ENCODE assay signal across 20 mouse cellular contexts in the genomic region with DNA sequence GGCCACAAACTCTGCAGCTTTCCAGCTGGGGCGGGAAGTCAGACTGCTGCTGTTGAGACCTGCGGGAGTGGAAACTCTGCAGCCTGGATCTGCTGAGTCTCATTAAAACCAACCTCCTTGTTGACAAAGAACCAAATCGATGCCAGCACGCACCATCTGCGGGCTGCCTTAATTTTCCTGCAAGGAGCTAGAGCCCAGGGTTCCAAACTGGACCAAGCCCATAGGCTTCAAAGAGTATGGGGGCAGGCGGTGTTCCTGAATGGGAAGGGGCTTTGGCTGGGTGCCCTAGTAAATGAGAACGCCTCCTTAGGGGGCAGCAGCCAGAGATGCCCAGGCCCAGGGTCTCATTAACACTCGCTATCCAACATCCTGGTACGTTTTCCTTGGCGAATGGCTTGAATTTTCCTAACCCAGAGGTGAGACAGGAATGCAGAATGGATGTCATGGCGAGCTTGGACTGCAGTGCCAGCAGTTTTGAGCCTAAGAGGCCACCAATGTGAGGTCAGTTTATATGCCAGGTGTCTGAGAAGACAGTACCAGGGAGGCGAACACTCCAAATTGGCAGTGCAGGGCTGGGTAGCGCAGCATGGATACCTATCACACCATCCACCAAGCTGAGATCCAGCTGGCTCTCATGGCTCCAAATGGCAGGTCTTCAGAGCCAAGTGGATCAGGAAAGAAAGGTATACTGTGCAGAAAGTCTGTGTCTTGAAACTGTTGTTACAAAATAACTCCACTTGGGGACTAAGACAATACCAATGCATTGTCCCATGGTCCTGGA. TPM values are rescaled to one million over a fixed set of nuclear protein-coding genes. Genes with fewer than 3 reads are reported as not detected.
A peak's percentile ranks its signal among the peaks of the same experiment; 100 is the strongest.
DNase-seq lines count a peak whose midpoint lies in the region; ATAC-seq lines count a peak whose summit lies in the region.
"Had no signal": no experiment of that assay in that cellular context is flagged by ENCODE, and none has a peak within 500 bp of the region (broad histone marks: within the 10 kb centered on the region; RNA-seq: fewer than 3 reads in every experiment).

No protein-coding gene starts in this region.

- H3K36me3 ChIP-seq in forebrain, embryonic 14.5 days (ENCODE audit: control insufficient read depth, insufficient read depth, low read length): no peaks in the 10 kb centered on the region
- H3K36me3 ChIP-seq in forebrain, embryonic 12.5 days (replicated peaks): no peaks in the 10 kb centered on the region
- no peaks in the 10 kb centered on the region for H3K36me3 ChIP-seq in embryonic facial prominence, embryonic 15.5 days
- H3K36me3 ChIP-seq: heart, embryonic 10.5 days; hindbrain, embryonic 13.5 days; midbrain, embryonic 12.5 days; neural tube, embryonic 13.5 days had no signal

- DNase-seq in forebrain, embryonic 14.5 days (ENCODE audit: low spot score): peak; percentile 68
- peak; percentile 43 for DNase-seq in adipocyte (ENCODE audit: low spot score)
- DNase-seq in brain, adult 2 months (ENCODE audit: low read depth, low spot score): peak; percentile 27
- no peak for DNase-seq in T-cell, adult 2 months (ENCODE audit: low spot score)
- DNase-seq in spleen, postnatal 4 days (ENCODE audit: low spot score in 2 of 2): no peak
- DNase-seq: adrenal gland, adult 8-10 months; heart, postnatal 10 days; kidney, adult 2 months; kidney, postnatal 10 days; liver; right cerebral cortex, adult 18-20 months; thymus, postnatal 25 days had no signal

- H3K4me1 ChIP-seq in forebrain, embryonic 14.5 days (ENCODE audit: control insufficient read depth, insufficient read depth, low read length): peaks cover 6% of the 10 kb centered on the region
- H3K4me1 ChIP-seq in forebrain, embryonic 12.5 days: no peaks in the 10 kb centered on the region
- peaks cover 33% of the 10 kb centered on the region for H3K4me1 ChIP-seq in embryonic facial prominence, embryonic 15.5 days
- H3K4me1 ChIP-seq: hindbrain, embryonic 13.5 days; midbrain, embryonic 12.5 days; neural tube, embryonic 13.5 days had no signal

- H3K27me3 ChIP-seq in forebrain, embryonic 14.5 days (replicated peaks; ENCODE audit: control insufficient read depth, insufficient read depth, low read length): no peaks in the 10 kb centered on the region
- H3K27me3 ChIP-seq in forebrain, embryonic 12.5 days: no peaks in the 10 kb centered on the region
- H3K27me3 ChIP-seq in embryonic facial prominence, embryonic 15.5 days: no peaks in the 10 kb centered on the region
- H3K27me3 ChIP-seq: neural tube, embryonic 13.5 days had no signal

- WGBS in forebrain, embryonic 14.5 days: 58% methylated on average over 13 of the region's 13 CpGs
- WGBS in forebrain, embryonic 12.5 days: 82% methylated on average over 13 of the region's 13 CpGs
- 65% methylated on average over 13 of the region's 13 CpGs for WGBS in embryonic facial prominence, embryonic 15.5 days

- no peak overlapping the region for H3K9ac ChIP-seq in forebrain, embryonic 14.5 days (ENCODE audit: low read length)
- H3K9ac ChIP-seq in forebrain, embryonic 12.5 days: no peak overlapping the region
- no peak overlapping the region for H3K9ac ChIP-seq in embryonic facial prominence, embryonic 15.5 days
- H3K9ac ChIP-seq: hindbrain, embryonic 13.5 days; midbrain, embryonic 12.5 days; neural tube, embryonic 13.5 days had no signal

- ATAC-seq in forebrain, embryonic 14.5 days: peak; percentile 34; the same call in 1 of the 2 replicates
- no peak for ATAC-seq in forebrain, embryonic 12.5 days (ENCODE audit: low FRiP score)
- ATAC-seq in embryonic facial prominence, embryonic 15.5 days (ENCODE audit: insufficient number of reproducible peaks, low FRiP score, low TSS enrichment, low read depth): no peak
- ATAC-seq: inflammation-experienced regulatory T-cells, adult 6 months; lung, postnatal 0 days had no signal

- H3K4me3 ChIP-seq in forebrain, embryonic 14.5 days (ENCODE audit: low read depth, low read length): no peak overlapping the region
- H3K4me3 ChIP-seq in forebrain, embryonic 12.5 days (replicated peaks): no peak overlapping the region
- no peak overlapping the region for H3K4me3 ChIP-seq in embryonic facial prominence, embryonic 15.5 days (replicated peaks)
- H3K4me3 ChIP-seq: heart, embryonic 10.5 days; hindbrain, embryonic 13.5 days; midbrain, embryonic 12.5 days; neural tube, embryonic 13.5 days had no signal

- no peak overlapping the region for H3K4me2 ChIP-seq in forebrain, embryonic 14.5 days (ENCODE audit: low read length)
- H3K4me2 ChIP-seq in forebrain, embryonic 12.5 days: no peak overlapping the region
- H3K4me2 ChIP-seq in embryonic facial prominence, embryonic 15.5 days (replicated peaks): no peak overlapping the region
- H3K4me2 ChIP-seq: hindbrain, embryonic 13.5 days; midbrain, embryonic 12.5 days; neural tube, embryonic 13.5 days had no signal

- H3K27ac ChIP-seq in forebrain, embryonic 14.5 days (ENCODE audit: low read depth, low read length): peak overlapping the region; percentile 29; the same call in 1 of the 2 replicates
- no peak overlapping the region for H3K27ac ChIP-seq in forebrain, embryonic 12.5 days
- H3K27ac ChIP-seq in embryonic facial prominence, embryonic 15.5 days (replicated peaks): peak overlapping the region; percentile 41; the same call in 1 of the 2 replicates
- H3K27ac ChIP-seq: heart, embryonic 10.5 days; hindbrain, embryonic 13.5 days; midbrain, embryonic 12.5 days; neural tube, embryonic 13.5 days had no signal

- H3K9me3 ChIP-seq in forebrain, embryonic 14.5 days (replicated peaks; ENCODE audit: control insufficient read depth, low read length): no peaks in the 10 kb centered on the region
- no peaks in the 10 kb centered on the region for H3K9me3 ChIP-seq in forebrain, embryonic 12.5 days
- no peaks in the 10 kb centered on the region for H3K9me3 ChIP-seq in embryonic facial prominence, embryonic 15.5 days (replicated peaks)
- H3K9me3 ChIP-seq: heart, embryonic 10.5 days; hindbrain, embryonic 13.5 days; midbrain, embryonic 12.5 days; neural tube, embryonic 13.5 days had no signal

RNA-seq across cellular contexts. Expression of gene Col5a1, which starts 9.3 kb away (rescaled TPM):
- polyA plus RNA-seq in forebrain, embryonic 14.5 days (2014; fragmentation: Nextera tagmentation; extraction: Ambion mirVana): 5.3 and 6.9 TPM in 2 replicates
- 17.1 and 21.7 TPM in 2 replicates for polyA plus RNA-seq in forebrain, embryonic 12.5 days (2016; fragmentation: Nextera tagmentation; extraction: Ambion mirVana)
- polyA plus RNA-seq in embryonic facial prominence, embryonic 15.5 days (2015; fragmentation: Nextera tagmentation; extraction: Ambion mirVana): 217 and 242 TPM in 2 replicates
- polyA plus RNA-seq: inflammation-experienced regulatory T-cells, adult 6 months had no signal

Comparison
In these comparisons a context has a peak if more than half of its experiments do, and no peak if none do; other contexts are left out.
1. DNase-seq: peak in forebrain, embryonic 14.5 days (single experiment), adipocyte (single experiment) and brain, adult 2 months (single experiment); none in T-cell, adult 2 months (single experiment) and spleen, postnatal 4 days (0 of 2).